Mouse (Mus musculus): ENCODE measurements around the gene Creld2.
A peak's percentile ranks its signal among the peaks of the same experiment; 100 is the strongest.

The Creld2 gene

GRCm38 (mm10) chr15:88829791-88830440 lies 10.5 kb downstream of the Creld2 start:
- DNase-seq = peak; percentile 70 to 76

- DNase-seq = peak in 1 of 2 experiments; percentile 47
Observed at GRCm38 (mm10) chr15:88830696-88831095, 11.2 kb downstream of the Creld2 start.

GRCm38 (mm10) chr15:88831482-88831881 lies 12.0 kb downstream of the Creld2 start:
- peak; percentile 95 to 98 for DNase-seq

GRCm38 (mm10) chr15:88832536-88832935 lies 13.1 kb downstream of the Creld2 start:
- peak; percentile 74 to 75 for DNase-seq

- peak in 1 of 2 experiments; percentile 44 for DNase-seq
Observed at GRCm38 (mm10) chr15:88836031-88836430, 16.6 kb downstream of the Creld2 start.

GRCm38 (mm10) chr15:88836571-88836970 lies 17.1 kb downstream of the Creld2 start:
- no peak for DNase-seq

GRCm38 (mm10) chr15:88837199-88837932 lies 17.9 kb downstream of the Creld2 start:
- peak; percentile 77 for DNase-seq

- peak in 1 of 2 experiments; percentile 72 for DNase-seq
Observed at GRCm38 (mm10) chr15:88837977-88838376, 18.5 kb downstream of the Creld2 start.

- DNase-seq = peak; percentile 67 to 80
Observed at GRCm38 (mm10) chr15:88839271-88839670, 19.8 kb downstream of the Creld2 start.

- peak; percentile 65 to 81 for DNase-seq
Observed at GRCm38 (mm10) chr15:88840126-88840525, 20.7 kb downstream of the Creld2 start.

- DNase-seq = no peak
Observed at GRCm38 (mm10) chr15:88841160-88841559, 21.7 kb downstream of the Creld2 start.

- no peak for DNase-seq
Observed at GRCm38 (mm10) chr15:88841580-88842299, 22.3 kb downstream of the Creld2 start.

- no peak for DNase-seq
Observed at GRCm38 (mm10) chr15:88842300-88842673, 22.8 kb downstream of the Creld2 start.

- no peak for DNase-seq
Observed at GRCm38 (mm10) chr15:88843486-88844097, 24.1 kb downstream of the Creld2 start.

- DNase-seq = no peak
Observed at GRCm38 (mm10) chr15:88844966-88845365, 25.5 kb downstream of the Creld2 start.

- no peak for DNase-seq
Observed at GRCm38 (mm10) chr15:88848661-88849060, 29.2 kb downstream of the Creld2 start.

- DNase-seq = no peak
Observed at GRCm38 (mm10) chr15:88849621-88850020, 30.2 kb downstream of the Creld2 start.

GRCm38 (mm10) chr15:88850146-88850826 lies 30.8 kb downstream of the Creld2 start:
- peak; percentile 94 to 96 for DNase-seq

- peak; percentile 80 to 82 for DNase-seq
Observed at GRCm38 (mm10) chr15:88851076-88851475, 31.6 kb downstream of the Creld2 start.

- peak; percentile 86 to 90 for DNase-seq
Observed at GRCm38 (mm10) chr15:88851507-88852149, 32.2 kb downstream of the Creld2 start.

- peak in 1 of 2 experiments; percentile 50 for DNase-seq
Observed at GRCm38 (mm10) chr15:88853106-88853505, 33.7 kb downstream of the Creld2 start.
